Mouse (Mus musculus): Measurements from ENCODE around the gene Arrdc2. TPM values are rescaled to one million over a fixed set of nuclear protein-coding genes. Genes with fewer than 3 reads are reported as not detected.

The Arrdc2 gene
- polyA plus RNA-seq, 1 experiment, result 30.6 TPM

- Histone ChIP-seq H3K36me3 (replicated peaks; ENCODE audit: low read length) (peaks cover 42% of the 10 kb centered on the region), H3K4me1 (peaks cover 86% of the 10 kb centered on the region), H3K4me3 (replicated peaks) (peak overlapping the region; percentile 100), H3K27me3 (replicated peaks) (no peaks in the 10 kb centered on the region), H3K9me3 (no peaks in the 10 kb centered on the region)
- TF ChIP-seq GATA1 (IDR thresholded peaks at IDR 0.05; ENCODE audit: borderline replicate concordance, low read length) (no peak), FLI1 (IDR thresholded peaks at IDR 0.05; ENCODE audit: low read length) (no peak)
Observed at GRCm38 (mm10) chr8:70803761-70804480, 35.6 kb downstream of the Arrdc2 start.

GRCm38 (mm10) chr8:70802786-70803510 lies 36.6 kb downstream of the Arrdc2 start:
- Histone ChIP-seq H3K27me3 (replicated peaks) (no peaks in the 10 kb centered on the region), H3K4me3 (replicated peaks) (peak overlapping the region; percentile 100)

GRCm38 (mm10) chr8:70801830-70802229 lies 37.7 kb downstream of the Arrdc2 start:
- H3K36me3 ChIP-seq (replicated peaks; ENCODE audit: low read length), result peaks cover 53% of the 10 kb centered on the region
- no peaks in the 10 kb centered on the region for H3K9me3 ChIP-seq
- no peaks in the 10 kb centered on the region for H3K27me3 ChIP-seq (replicated peaks)
- peaks cover 86% of the 10 kb centered on the region for H3K4me1 ChIP-seq
- TF ChIP-seq GATA1 (IDR thresholded peaks at IDR 0.05; ENCODE audit: borderline replicate concordance, low read length) (no peak), FLI1 (IDR thresholded peaks at IDR 0.05; ENCODE audit: low read length) (no peak)
- peak overlapping the region; percentile 89 for H3K4me3 ChIP-seq (replicated peaks)

More at GRCm38 (mm10) chr8:70802786-70803510, 36.6 kb downstream of the Arrdc2 start:
- no peak for TF ChIP-seq GATA1 (IDR thresholded peaks at IDR 0.05; ENCODE audit: borderline replicate concordance, low read length)
- TF ChIP-seq FLI1 (IDR thresholded peaks at IDR 0.05; ENCODE audit: low read length), result no peak
- Histone ChIP-seq H3K9me3 (no peaks in the 10 kb centered on the region), H3K36me3 (replicated peaks; ENCODE audit: low read length) (peaks cover 51% of the 10 kb centered on the region), H3K4me1 (peaks cover 86% of the 10 kb centered on the region)

- no peaks in the 10 kb centered on the region for H3K27me3 ChIP-seq (replicated peaks)
- peak overlapping the region; percentile 89 for H3K4me3 ChIP-seq (replicated peaks)
- TF ChIP-seq FLI1 (IDR thresholded peaks at IDR 0.05; ENCODE audit: low read length), result no peak
- no peak for TF ChIP-seq GATA1 (IDR thresholded peaks at IDR 0.05; ENCODE audit: borderline replicate concordance, low read length)
- no peaks in the 10 kb centered on the region for H3K9me3 ChIP-seq
- H3K4me1 ChIP-seq, result peaks cover 86% of the 10 kb centered on the region
- H3K36me3 ChIP-seq (replicated peaks; ENCODE audit: low read length), result peaks cover 60% of the 10 kb centered on the region
Observed at GRCm38 (mm10) chr8:70801156-70801555, 38.4 kb downstream of the Arrdc2 start.

- Histone ChIP-seq H3K4me3 (replicated peaks) (peak overlapping the region; percentile 88), H3K36me3 (replicated peaks; ENCODE audit: low read length) (peaks cover 65% of the 10 kb centered on the region), H3K27me3 (replicated peaks) (no peaks in the 10 kb centered on the region), H3K9me3 (no peaks in the 10 kb centered on the region), H3K4me1 (peaks cover 86% of the 10 kb centered on the region)
- TF ChIP-seq FLI1 (IDR thresholded peaks at IDR 0.05; ENCODE audit: low read length) (no peak), GATA1 (IDR thresholded peaks at IDR 0.05; ENCODE audit: borderline replicate concordance, low read length) (no peak)
Observed at GRCm38 (mm10) chr8:70800648-70801047, 38.9 kb downstream of the Arrdc2 start.

GRCm38 (mm10) chr8:70798281-70798680 lies 41.2 kb downstream of the Arrdc2 start:
- Histone ChIP-seq H3K36me3 (replicated peaks; ENCODE audit: low read length) (peaks cover 82% of the 10 kb centered on the region), H3K4me3 (replicated peaks) (peak overlapping the region; percentile 92), H3K4me1 (peaks cover 99% of the 10 kb centered on the region), H3K9me3 (no peaks in the 10 kb centered on the region), H3K27me3 (replicated peaks) (no peaks in the 10 kb centered on the region)
- TF ChIP-seq FLI1 (IDR thresholded peaks at IDR 0.05; ENCODE audit: low read length) (no peak), GATA1 (IDR thresholded peaks at IDR 0.05; ENCODE audit: borderline replicate concordance, low read length) (no peak)

GRCm38 (mm10) chr8:70797081-70798070 lies 42.1 kb downstream of the Arrdc2 start:
- Histone ChIP-seq H3K9me3 (no peaks in the 10 kb centered on the region), H3K4me1 (peaks cover 99% of the 10 kb centered on the region), H3K36me3 (replicated peaks; ENCODE audit: low read length) (peaks cover 80% of the 10 kb centered on the region), H3K4me3 (replicated peaks) (peak overlapping the region; percentile 92), H3K27me3 (replicated peaks) (no peaks in the 10 kb centered on the region)
- TF ChIP-seq GATA1 (IDR thresholded peaks at IDR 0.05; ENCODE audit: borderline replicate concordance, low read length), result no peak
- TF ChIP-seq FLI1 (IDR thresholded peaks at IDR 0.05; ENCODE audit: low read length), result no peak

- TF ChIP-seq FLI1 (IDR thresholded peaks at IDR 0.05; ENCODE audit: low read length) (no peak), GATA1 (IDR thresholded peaks at IDR 0.05; ENCODE audit: borderline replicate concordance, low read length) (no peak)
- H3K9me3 ChIP-seq, result no peaks in the 10 kb centered on the region
- no peaks in the 10 kb centered on the region for H3K27me3 ChIP-seq (replicated peaks)
- peak overlapping the region; percentile 92 for H3K4me3 ChIP-seq (replicated peaks)
- H3K4me1 ChIP-seq, result peaks cover 99% of the 10 kb centered on the region
- H3K36me3 ChIP-seq (replicated peaks; ENCODE audit: low read length), result peaks cover 78% of the 10 kb centered on the region
Observed at GRCm38 (mm10) chr8:70796403-70797080, 43.0 kb downstream of the Arrdc2 start.

- H3K4me1 ChIP-seq, result peaks cover 99% of the 10 kb centered on the region
- H3K27me3 ChIP-seq (replicated peaks), result no peaks in the 10 kb centered on the region
- no peaks in the 10 kb centered on the region for H3K9me3 ChIP-seq
- no peak for TF ChIP-seq FLI1 (IDR thresholded peaks at IDR 0.05; ENCODE audit: low read length)
- TF ChIP-seq GATA1 (IDR thresholded peaks at IDR 0.05; ENCODE audit: borderline replicate concordance, low read length), result no peak
- H3K4me3 ChIP-seq (replicated peaks), result peak overlapping the region; percentile 12
- peaks cover 81% of the 10 kb centered on the region for H3K36me3 ChIP-seq (replicated peaks; ENCODE audit: low read length)
Observed at GRCm38 (mm10) chr8:70795370-70795769, 44.1 kb downstream of the Arrdc2 start.
